Mouse (Mus musculus): Measurements from ENCODE around the gene Tmprss11a. TPM values are rescaled to one million over a fixed set of nuclear protein-coding genes. Genes with fewer than 3 reads are reported as not detected.

Gene Tmprss11a
- polyA plus RNA-seq (2015; fragmentation: Nextera tagmentation; extraction: Ambion mirVana) = not detected in 2 replicates

- Histone ChIP-seq H3K9me3 (replicated peaks) (no peaks in the 10 kb centered on the region), H3K4me1 (no peaks in the 10 kb centered on the region), H3K36me3 (ENCODE audit: poor library complexity, severe bottlenecking) (no peaks in the 10 kb centered on the region), H3K4me3 (no peak within 1 kb of the TSS), H3K27ac (no peak within 1 kb of the TSS), H3K27me3 (no peaks in the 10 kb centered on the region), H3K4me2 (no peak within 1 kb of the TSS), H3K9ac (no peak within 1 kb of the TSS)
- WGBS = 77% methylated on average over 4 of the region's 4 CpGs
- ATAC-seq = no peak
Measured at GRCm38 (mm10) chr5:86468890-86469289, at the start of gene Tmprss11a. Gene Tmprss11a, minus strand, starts transcription at chr5:86468990.

DNA sequence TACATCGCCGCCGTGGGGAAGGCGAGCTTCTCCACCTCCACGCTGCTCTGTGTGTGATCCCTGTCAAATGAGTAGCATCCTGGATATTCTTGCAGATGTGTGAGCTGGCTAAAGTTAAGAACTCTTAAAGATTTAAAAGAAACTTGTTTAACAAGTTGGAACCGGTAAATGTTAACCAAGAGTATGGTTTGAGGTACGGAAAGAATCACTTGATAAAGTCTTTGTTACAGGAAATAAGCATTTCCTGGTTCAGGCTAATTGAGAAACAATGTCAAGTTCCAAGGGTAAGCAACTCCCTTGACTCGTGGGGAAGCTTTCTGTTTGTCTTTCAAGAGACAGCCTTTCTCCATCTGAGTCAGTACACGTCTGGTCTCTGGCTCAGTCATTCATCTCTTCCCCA lies 49.7 kb upstream of the Tmprss11a start, which contains the start of gene Tmprss11g:
Tmprss11g (minus strand) TSS at position 101 of the 400 bp plus-strand sequence.
- no peak within 1 kb of the TSS for H3K4me3 ChIP-seq
- ATAC-seq = no peak
- no peak within 1 kb of the TSS for H3K9ac ChIP-seq
- no peaks in the 10 kb centered on the region for H3K4me1 ChIP-seq
- H3K27ac ChIP-seq = no peak within 1 kb of the TSS
- H3K36me3 ChIP-seq (ENCODE audit: poor library complexity, severe bottlenecking) = no peaks in the 10 kb centered on the region
- H3K9me3 ChIP-seq (replicated peaks) = no peaks in the 10 kb centered on the region
- no peaks in the 10 kb centered on the region for H3K27me3 ChIP-seq
- no peak within 1 kb of the TSS for H3K4me2 ChIP-seq
- WGBS = 83% methylated on average over 9 of the region's 9 CpGs

- Histone ChIP-seq H3K4me1 (no peaks in the 10 kb centered on the region), H3K9me3 (replicated peaks) (no peaks in the 10 kb centered on the region), H3K9ac (no peak overlapping the region), H3K27ac (no peak overlapping the region), H3K4me3 (no peak overlapping the region), H3K36me3 (ENCODE audit: poor library complexity, severe bottlenecking) (no peaks in the 10 kb centered on the region), H3K4me2 (no peak overlapping the region), H3K27me3 (no peaks in the 10 kb centered on the region)
- WGBS = 21% methylated on average over 5 of the region's 5 CpGs
- no peak for ATAC-seq
Measured at GRCm38 (mm10) chr5:86511538-86511937, 42.7 kb upstream of the Tmprss11a start.

DNA sequence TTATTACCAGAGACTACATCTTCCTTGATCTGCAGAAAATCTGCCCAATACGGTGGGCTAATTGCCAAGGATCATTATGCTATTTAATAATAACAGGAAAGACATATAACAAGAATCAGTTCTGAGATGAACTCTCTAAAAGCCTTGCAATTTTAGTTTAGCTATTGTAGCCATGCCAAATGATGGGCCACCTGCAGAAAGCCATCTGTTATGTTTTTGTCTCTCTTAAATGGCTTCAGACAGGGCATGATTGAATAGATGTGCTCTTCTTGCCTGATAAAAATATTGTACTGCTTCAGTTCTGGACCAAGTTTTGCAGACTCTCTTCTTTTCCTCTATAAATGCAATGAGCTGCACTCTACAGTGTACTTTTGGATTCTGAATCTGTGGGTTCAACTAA lies 24.7 kb upstream of the Tmprss11a start:
- Histone ChIP-seq H3K27me3 (no peaks in the 10 kb centered on the region), H3K4me1 (no peaks in the 10 kb centered on the region), H3K9me3 (replicated peaks) (no peaks in the 10 kb centered on the region), H3K4me2 (no peak overlapping the region), H3K4me3 (no peak overlapping the region), H3K36me3 (ENCODE audit: poor library complexity, severe bottlenecking) (no peaks in the 10 kb centered on the region), H3K9ac (no peak overlapping the region), H3K27ac (no peak overlapping the region)
- WGBS = 85% methylated on average over 1 of the region's 1 CpGs
- no peak for ATAC-seq

- Histone ChIP-seq H3K9ac (no peak overlapping the region), H3K4me3 (no peak overlapping the region), H3K9me3 (replicated peaks) (no peaks in the 10 kb centered on the region), H3K27ac (no peak overlapping the region), H3K27me3 (no peaks in the 10 kb centered on the region), H3K36me3 (ENCODE audit: poor library complexity, severe bottlenecking) (no peaks in the 10 kb centered on the region), H3K4me2 (no peak overlapping the region), H3K4me1 (no peaks in the 10 kb centered on the region)
- no peak for ATAC-seq
- WGBS = 80% methylated on average over 2 of the region's 2 CpGs
Measured at GRCm38 (mm10) chr5:86482562-86482961, 13.8 kb upstream of the Tmprss11a start.

GRCm38 (mm10) chr5:86482031-86482430 lies 13.2 kb upstream of the Tmprss11a start:
- H3K36me3 ChIP-seq (ENCODE audit: poor library complexity, severe bottlenecking) = no peaks in the 10 kb centered on the region
- H3K4me3 ChIP-seq = no peak overlapping the region
- no peak overlapping the region for H3K27ac ChIP-seq
- no peaks in the 10 kb centered on the region for H3K9me3 ChIP-seq (replicated peaks)
- no peaks in the 10 kb centered on the region for H3K27me3 ChIP-seq
- 79% methylated on average over 1 of the region's 1 CpGs for WGBS
- H3K4me2 ChIP-seq = no peak overlapping the region
- H3K4me1 ChIP-seq = no peaks in the 10 kb centered on the region
- H3K9ac ChIP-seq = no peak overlapping the region
- ATAC-seq = no peak

DNA sequence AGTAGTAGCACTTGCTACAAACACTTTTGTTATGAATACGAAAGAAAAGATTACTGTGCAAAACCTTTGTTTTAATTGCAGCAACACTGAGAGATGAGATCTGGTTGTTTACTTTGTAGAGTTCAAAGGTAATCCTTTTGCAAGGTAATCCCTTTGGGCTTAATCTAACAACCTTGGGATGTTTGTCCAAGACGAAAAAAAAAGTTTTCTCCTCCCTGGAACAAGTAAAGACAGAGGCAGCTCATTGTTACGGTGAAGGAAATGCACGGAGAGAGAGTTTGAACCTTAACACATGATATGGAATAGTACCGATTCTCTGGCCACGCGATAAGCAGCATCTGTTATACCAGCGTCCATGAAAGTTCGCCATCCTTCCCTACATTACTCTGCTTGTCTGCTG lies 5.1 kb upstream of the Tmprss11a start:
- ATAC-seq = no peak
- WGBS = 87% methylated on average over 9 of the region's 9 CpGs
- H3K4me3 ChIP-seq = no peak overlapping the region
- H3K4me1 ChIP-seq = no peaks in the 10 kb centered on the region
- H3K36me3 ChIP-seq (ENCODE audit: poor library complexity, severe bottlenecking) = no peaks in the 10 kb centered on the region
- no peak overlapping the region for H3K27ac ChIP-seq
- no peaks in the 10 kb centered on the region for H3K27me3 ChIP-seq
- H3K4me2 ChIP-seq = no peak overlapping the region
- H3K9ac ChIP-seq = no peak overlapping the region
- no peaks in the 10 kb centered on the region for H3K9me3 ChIP-seq (replicated peaks)

DNA sequence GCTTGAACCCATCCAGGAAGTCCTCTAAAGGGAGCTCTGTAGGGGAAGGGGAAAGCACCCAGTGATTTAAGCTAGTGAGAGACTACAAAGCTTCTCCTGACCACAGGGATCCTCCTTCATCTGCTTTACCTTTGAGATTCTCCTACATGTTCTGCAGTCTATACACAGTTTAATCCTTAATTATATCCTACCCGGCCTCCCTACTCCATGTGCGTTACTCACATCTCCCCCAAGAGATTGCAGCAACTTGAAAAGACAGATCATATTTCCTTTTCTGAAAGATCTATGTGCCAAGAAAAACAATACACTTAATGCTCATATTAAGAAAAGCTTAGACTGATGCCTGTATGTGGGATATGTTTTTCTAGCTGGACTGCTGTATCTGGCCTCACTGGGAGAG lies 29.5 kb downstream of the Tmprss11a start:
- no peaks in the 10 kb centered on the region for H3K36me3 ChIP-seq (ENCODE audit: poor library complexity, severe bottlenecking)
- no peaks in the 10 kb centered on the region for H3K27me3 ChIP-seq
- 66% methylated on average over 2 of the region's 2 CpGs for WGBS
- no peak overlapping the region for H3K4me2 ChIP-seq
- no peak for ATAC-seq
- H3K4me1 ChIP-seq = no peaks in the 10 kb centered on the region
- no peak overlapping the region for H3K27ac ChIP-seq
- H3K4me3 ChIP-seq = no peak overlapping the region
- no peak overlapping the region for H3K9ac ChIP-seq
- H3K9me3 ChIP-seq (replicated peaks) = no peaks in the 10 kb centered on the region

- Histone ChIP-seq H3K27me3 (no peaks in the 10 kb centered on the region), H3K4me2 (no peak overlapping the region), H3K36me3 (ENCODE audit: poor library complexity, severe bottlenecking) (no peaks in the 10 kb centered on the region), H3K4me3 (no peak overlapping the region), H3K9me3 (replicated peaks) (no peaks in the 10 kb centered on the region), H3K9ac (no peak overlapping the region), H3K4me1 (no peaks in the 10 kb centered on the region), H3K27ac (no peak overlapping the region)
- no peak for ATAC-seq
Measured at GRCm38 (mm10) chr5:86438548-86438947, 30.2 kb downstream of the Tmprss11a start.

GRCm38 (mm10) chr5:86432697-86433096 lies 36.1 kb downstream of the Tmprss11a start:
- Histone ChIP-seq H3K36me3 (ENCODE audit: poor library complexity, severe bottlenecking) (no peaks in the 10 kb centered on the region), H3K9ac (no peak overlapping the region), H3K9me3 (replicated peaks) (no peaks in the 10 kb centered on the region), H3K4me3 (no peak overlapping the region), H3K27me3 (no peaks in the 10 kb centered on the region), H3K4me2 (no peak overlapping the region), H3K4me1 (no peaks in the 10 kb centered on the region), H3K27ac (no peak overlapping the region)
- 6% methylated on average over 2 of the region's 2 CpGs for WGBS
- peak; percentile 74; the same call in 1 of the 2 replicates for ATAC-seq

DNA sequence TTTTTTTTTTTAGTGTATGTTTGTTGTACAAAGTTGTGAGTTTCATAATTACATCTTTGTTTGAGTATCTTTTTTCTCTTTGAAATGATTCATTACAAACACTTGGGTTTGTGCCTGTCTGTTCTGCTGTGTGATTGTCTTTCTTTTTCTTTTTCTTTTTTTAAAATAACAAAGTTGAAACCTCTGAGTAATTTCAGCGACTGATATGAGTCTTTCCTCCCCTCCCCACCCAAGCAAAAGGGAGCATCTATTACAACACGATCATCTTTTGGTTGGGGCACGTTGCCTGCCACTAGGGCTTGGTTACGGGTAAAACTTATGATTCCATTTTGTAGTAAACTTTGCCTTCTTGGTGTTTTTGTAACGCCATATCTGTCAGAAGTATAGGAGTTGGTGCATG lies 37.7 kb downstream of the Tmprss11a start:
- no peak for ATAC-seq
- 74% methylated on average over 5 of the region's 5 CpGs for WGBS
- Histone ChIP-seq H3K27ac (no peak overlapping the region), H3K4me3 (no peak overlapping the region), H3K9me3 (replicated peaks) (no peaks in the 10 kb centered on the region), H3K9ac (no peak overlapping the region), H3K4me2 (no peak overlapping the region), H3K36me3 (ENCODE audit: poor library complexity, severe bottlenecking) (no peaks in the 10 kb centered on the region), H3K27me3 (no peaks in the 10 kb centered on the region), H3K4me1 (no peaks in the 10 kb centered on the region)

DNA sequence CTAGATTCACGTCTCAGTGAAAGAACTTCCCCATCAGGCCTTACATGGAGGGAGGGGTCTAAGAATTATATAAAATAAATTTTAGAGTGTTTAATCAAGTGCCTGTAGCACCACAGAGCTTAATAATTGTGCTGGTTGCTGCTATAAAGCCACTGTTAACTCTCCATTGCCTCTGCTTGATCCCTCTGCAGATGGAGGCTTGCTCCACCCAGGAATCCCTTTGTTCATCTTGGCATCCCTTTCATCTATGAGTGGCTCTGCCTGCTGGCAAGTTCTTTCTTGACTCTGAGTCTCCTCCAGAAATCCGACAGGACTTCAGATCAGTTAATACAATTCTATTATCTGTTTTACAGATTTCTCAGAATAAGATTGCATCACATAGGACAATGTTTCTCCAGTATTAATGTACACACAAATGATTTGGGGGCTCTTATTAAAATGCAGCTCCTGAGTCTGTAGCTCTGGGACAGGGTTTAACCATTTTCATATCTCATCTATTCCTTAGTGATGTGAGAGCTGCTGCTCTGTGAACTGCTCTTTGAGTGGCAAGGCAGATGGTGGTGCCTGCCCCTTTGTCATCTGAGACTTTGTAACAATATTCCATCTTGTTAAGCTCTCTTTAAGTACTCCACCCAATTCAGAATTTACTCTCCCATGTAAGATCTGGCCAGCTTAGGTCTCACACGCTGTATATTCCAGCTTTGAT lies 47.3 kb downstream of the Tmprss11a start:
- WGBS = 32% methylated on average over 3 of the region's 3 CpGs
- Histone ChIP-seq H3K27ac (no peak overlapping the region), H3K4me3 (no peak overlapping the region), H3K9ac (no peak overlapping the region), H3K27me3 (no peaks in the 10 kb centered on the region), H3K4me2 (no peak overlapping the region), H3K4me1 (no peaks in the 10 kb centered on the region), H3K9me3 (replicated peaks) (no peaks in the 10 kb centered on the region), H3K36me3 (ENCODE audit: poor library complexity, severe bottlenecking) (no peaks in the 10 kb centered on the region)
- ATAC-seq = peak; percentile 57; the same call in 1 of the 2 replicates

DNA sequence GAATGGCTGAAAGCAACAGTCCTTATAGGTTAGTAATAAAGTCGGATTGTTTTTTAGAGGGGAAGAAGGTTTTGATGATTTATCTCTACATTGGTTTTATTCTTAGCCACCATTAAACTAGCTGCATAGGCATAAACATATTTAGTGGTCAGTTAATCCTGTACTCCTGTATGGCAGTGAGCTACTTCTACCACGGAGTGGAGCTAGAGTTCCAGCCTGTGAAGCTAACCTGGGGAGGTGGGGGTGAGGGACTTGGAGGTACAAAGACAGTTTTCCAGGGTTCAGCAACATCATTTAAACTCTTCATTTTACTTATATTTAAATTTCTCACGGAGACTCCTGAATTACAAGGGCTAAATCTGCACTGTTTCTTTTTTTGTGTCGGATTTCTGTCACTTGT lies 49.3 kb downstream of the Tmprss11a start:
- Histone ChIP-seq H3K9me3 (replicated peaks) (no peaks in the 10 kb centered on the region), H3K9ac (no peak overlapping the region), H3K27me3 (no peaks in the 10 kb centered on the region), H3K4me3 (no peak overlapping the region), H3K4me2 (no peak overlapping the region), H3K27ac (no peak overlapping the region), H3K4me1 (no peaks in the 10 kb centered on the region), H3K36me3 (ENCODE audit: poor library complexity, severe bottlenecking) (no peaks in the 10 kb centered on the region)
- 20% methylated on average over 4 of the region's 4 CpGs for WGBS
- ATAC-seq = no peak; the same call in 1 of the 2 replicates
